Comparison of ENCODE assay signal across 8 mouse cellular contexts in the genomic region with DNA sequence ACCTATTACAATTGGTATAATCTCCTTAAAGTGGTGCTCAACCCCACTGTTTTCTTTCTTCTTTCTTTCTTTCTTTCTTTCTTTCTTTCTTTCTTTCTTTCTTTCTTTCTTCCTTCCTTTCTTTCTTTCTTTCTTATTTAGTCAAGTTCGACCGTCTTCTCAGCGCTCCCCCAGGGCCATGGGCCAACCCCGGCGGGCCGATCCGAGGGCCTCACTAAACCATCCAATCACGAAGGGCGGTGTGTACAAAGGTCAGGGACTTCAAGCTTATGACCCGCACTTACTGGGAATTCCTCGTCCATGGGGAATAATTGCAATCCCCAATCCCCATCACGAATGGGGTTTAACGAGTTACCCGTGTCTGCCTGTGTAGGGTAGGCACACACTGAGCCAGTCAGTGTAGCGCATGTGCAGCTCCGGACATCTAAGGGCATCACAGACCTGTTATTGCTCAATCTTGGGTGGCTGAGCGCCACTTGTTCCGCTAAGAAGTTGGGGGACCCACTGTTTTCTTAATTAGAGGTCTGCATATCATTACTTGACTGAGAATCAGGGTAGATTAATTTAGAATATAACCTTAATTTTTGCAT. TPM values are rescaled to one million over a fixed set of nuclear protein-coding genes. Genes with fewer than 3 reads are reported as not detected.
DNase-seq lines count a peak whose midpoint lies in the region; ATAC-seq and TF ChIP-seq lines count a peak whose summit lies in the region.

No protein-coding gene starts in this region.

- H3K4me2 ChIP-seq in hindbrain, embryonic 13.5 days: no peak overlapping the region

- no peak for TF ChIP-seq CTCF in brain, embryonic 14.5 days (IDR thresholded peaks at IDR 0.05; ENCODE audit: borderline replicate concordance, extremely low read depth, insufficient read depth, insufficient read length)
- TF ChIP-seq CTCF in liver, adult 2 months (IDR thresholded peaks at IDR 0.05; ENCODE audit: low read depth, low read length): no peak

- no peak overlapping the region for H3K4me3 ChIP-seq in forebrain, embryonic 10.5 days
- no peak overlapping the region for H3K4me3 ChIP-seq in hindbrain, embryonic 13.5 days
- H3K4me3 ChIP-seq in liver, adult 2 months (ENCODE audit: insufficient read depth, low read depth, low read length): no peak overlapping the region

- no peak overlapping the region for H3K27ac ChIP-seq in forebrain, embryonic 10.5 days
- H3K27ac ChIP-seq in hindbrain, embryonic 13.5 days: no peak overlapping the region
- H3K27ac ChIP-seq in liver, adult 2 months (replicated peaks; ENCODE audit: insufficient read depth, low read depth, low read length): no peak overlapping the region

- ATAC-seq in hindbrain, embryonic 13.5 days (ENCODE audit: low FRiP score): peak; percentile 96

- no peaks in the 10 kb centered on the region for H3K36me3 ChIP-seq in forebrain, embryonic 10.5 days (replicated peaks)
- no peaks in the 10 kb centered on the region for H3K36me3 ChIP-seq in hindbrain, embryonic 13.5 days
- H3K36me3 ChIP-seq in liver, adult 2 months (ENCODE audit: control insufficient read depth, insufficient read depth, low read length): no peaks in the 10 kb centered on the region

- TF ChIP-seq POLR2A in brain, embryonic 14.5 days (IDR thresholded peaks at IDR 0.05; ENCODE audit: borderline replicate concordance, extremely low read depth, insufficient read depth, insufficient read length, poor library complexity, severe bottlenecking): no peak
- TF ChIP-seq POLR2A in liver, adult 2 months (IDR thresholded peaks at IDR 0.05; ENCODE audit: extremely low read depth, insufficient read depth, low read length): no peak

- no peaks in the 10 kb centered on the region for H3K79me2 ChIP-seq in liver, adult 2 months (ENCODE audit: control insufficient read depth, insufficient read depth, low read length)

- H3K9me3 ChIP-seq in forebrain, embryonic 10.5 days: peaks cover 30% of the 10 kb centered on the region
- peaks cover 6% of the 10 kb centered on the region; the same call in 1 of the 2 replicates for H3K9me3 ChIP-seq in hindbrain, embryonic 13.5 days

- 73% methylated on average over 18 of the region's 18 CpGs for WGBS in forebrain, embryonic 10.5 days
- 67% methylated on average over 18 of the region's 18 CpGs for WGBS in hindbrain, embryonic 13.5 days
- WGBS in liver, adult 2 months: 77% methylated on average over 18 of the region's 18 CpGs

- no peak overlapping the region for H3K9ac ChIP-seq in hindbrain, embryonic 13.5 days
- H3K9ac ChIP-seq in liver, adult 2 months (ENCODE audit: low read depth, low read length): no peak overlapping the region

- H3K4me1 ChIP-seq in forebrain, embryonic 10.5 days: no peaks in the 10 kb centered on the region
- H3K4me1 ChIP-seq in hindbrain, embryonic 13.5 days (replicated peaks): no peaks in the 10 kb centered on the region
- H3K4me1 ChIP-seq in liver, adult 2 months (ENCODE audit: control insufficient read depth, insufficient read depth, low read length): no peaks in the 10 kb centered on the region

- no peaks in the 10 kb centered on the region for H3K27me3 ChIP-seq in forebrain, embryonic 10.5 days (ENCODE audit: poor library complexity, severe bottlenecking)
- no peaks in the 10 kb centered on the region for H3K27me3 ChIP-seq in hindbrain, embryonic 13.5 days
- H3K27me3 ChIP-seq in liver, adult 2 months (ENCODE audit: control insufficient read depth, insufficient read depth, low read length): no peaks in the 10 kb centered on the region

- peak; percentile 19 to 27 for DNase-seq in layer of hippocampus, postnatal 10 days (ENCODE audit: low spot score in 2 of 2)
- DNase-seq in layer of hippocampus, adult 9-10 months (ENCODE audit: low spot score): no peak
- peak; percentile 93 for DNase-seq in brain, embryonic 14.5 days (ENCODE audit: low read depth)
- peak; percentile 100 for DNase-seq in forebrain, embryonic 10.5 days (ENCODE audit: extremely low spot score, low spot score)
- DNase-seq in liver, adult 2 months (ENCODE audit: extremely low read depth, low read depth, low spot score): peak; percentile 79
- DNase-seq in natural killer cell, adult 2 months (ENCODE audit: low spot score in 2 of 2): peak; percentile 3 to 40
- peak; percentile 99 for DNase-seq in testis, postnatal 10 days (ENCODE audit: low spot score)

RNA-seq across cellular contexts. Expression of a gene that starts 5.6 kb away (rescaled TPM):
- not detected for total RNA-seq in layer of hippocampus, postnatal 10 days (2021)
- 0.12 TPM in 1 of 2 replicates, not detected in the other for polyA plus RNA-seq in brain, embryonic 14.5 days (2012; rRNA removed)
- not detected in 2 replicates for polyA plus RNA-seq in forebrain, embryonic 10.5 days (2016; fragmentation: Nextera tagmentation; extraction: Ambion mirVana)
- not detected in 2 replicates for polyA plus RNA-seq in hindbrain, embryonic 13.5 days (2015; fragmentation: Nextera tagmentation; extraction: Ambion mirVana)
- 0.09 and 0.40 TPM in 2 replicates for total RNA-seq in liver, adult 2 months (2014; rRNA removed)
- 0.28 and 0.41 TPM in 2 replicates for polyA plus RNA-seq in liver, adult 2 months (2012; rRNA removed)

RNA-seq across cellular contexts. Expression of a gene that starts 33.9 kb away (rescaled TPM):
- not detected for total RNA-seq in layer of hippocampus, postnatal 10 days (2021)
- not detected in 2 replicates for polyA plus RNA-seq in brain, embryonic 14.5 days (2012; rRNA removed)
- not detected in 2 replicates for polyA plus RNA-seq in forebrain, embryonic 10.5 days (2016; fragmentation: Nextera tagmentation; extraction: Ambion mirVana)
- polyA plus RNA-seq in hindbrain, embryonic 13.5 days (2015; fragmentation: Nextera tagmentation; extraction: Ambion mirVana): not detected in 2 replicates
- total RNA-seq in liver, adult 2 months (2014; rRNA removed): 100 and 133 TPM in 2 replicates
- polyA plus RNA-seq in liver, adult 2 months (2012; rRNA removed): 48.9 and 57.7 TPM in 2 replicates

Comparison
In these comparisons a context has a peak if more than half of its experiments do, and no peak if none do; other contexts are left out.
1. RNA of a gene that starts 33.9 kb away (polyA plus RNA-seq): 48.9 to 57.7 TPM in liver, adult 2 months; not detected in forebrain, embryonic 10.5 days, not detected in brain, embryonic 14.5 days and not detected in hindbrain, embryonic 13.5 days; every median in the first group is over 10 times any median in the second.